Mouse (Mus musculus) embryonic facial prominence, embryonic 13.5 days (tissue): ENCODE measurements around the gene Aip. TPM values are rescaled to one million over a fixed set of nuclear protein-coding genes. Genes with fewer than 3 reads are reported as not detected.

Experiments
- ATAC-seq: fragments of 200-750 bp; cut with Nextera tagmentation; 2 replicates; pipeline ENCODE4 v1.8.0; 2017; ENCODE audit warnings: low read depth; ENCODE audit not compliant: insufficient number of reproducible peaks, insufficient read depth, low FRiP score, low TSS enrichment
- H3K27ac ChIP-seq: fragments of 300-500 bp; sonication (generic); 2 replicates; pipeline ENCODE4 v1.5.1; 2015; ENCODE audit warnings: moderate library complexity, mild to moderate bottlenecking, inconsistent platforms
- H3K27me3 ChIP-seq: fragments of 300-500 bp; sonication (generic); 2 replicates; pipeline ENCODE4 v1.6.1; 2015; ENCODE audit warnings: mild to moderate bottlenecking, inconsistent platforms
- H3K36me3 ChIP-seq: fragments of 300-500 bp; sonication (generic); 2 replicates; pipeline ENCODE4 v1.6.1; 2015; ENCODE audit warnings: mild to moderate bottlenecking, inconsistent platforms
- H3K4me1 ChIP-seq: fragments of 300-500 bp; sonication (generic); 2 replicates; pipeline ENCODE4 v1.6.1; 2015; ENCODE audit warnings: inconsistent platforms
- H3K4me2 ChIP-seq: fragments of 300-500 bp; sonication (generic); 2 replicates; pipeline ENCODE4 v1.6.1; 2015; ENCODE audit warnings: moderate library complexity, mild to moderate bottlenecking, inconsistent platforms
- H3K4me3 ChIP-seq: fragments of 300-500 bp; sonication (generic); 2 replicates; pipeline ENCODE4 v1.5.1; 2015; ENCODE audit warnings: mild to moderate bottlenecking, inconsistent platforms
- H3K9ac ChIP-seq: fragments of 300-500 bp; sonication (generic); 2 replicates; pipeline ENCODE4 v1.6.1; 2015; ENCODE audit warnings: mild to moderate bottlenecking, inconsistent platforms
- H3K9me3 ChIP-seq: fragments of 300-500 bp; sonication (generic); 2 replicates; pipeline ENCODE4 v1.6.1; 2016; ENCODE audit warnings: inconsistent platforms
- WGBS: fragments of 180-500 bp; shearing (Covaris S2); methylation state at CpG from one replicate; pipeline ENCODE4 v1.1.7; 2015; ENCODE audit warnings: mixed read lengths; 5-methylcytosine and 5-hydroxymethylcytosine counted together
- polyA plus RNA-seq: library from polyadenylated mRNA; unstranded; fragments of >200 nt; fragmentation: Nextera tagmentation; extraction: Ambion mirVana; gene quantifications from 2 replicates; pipeline ENCODE4 v1.2.1, GENCODE M21; 2015

The Aip gene
- polyA plus RNA-seq, result 97.6 and 107 TPM in 2 replicates

DNA sequence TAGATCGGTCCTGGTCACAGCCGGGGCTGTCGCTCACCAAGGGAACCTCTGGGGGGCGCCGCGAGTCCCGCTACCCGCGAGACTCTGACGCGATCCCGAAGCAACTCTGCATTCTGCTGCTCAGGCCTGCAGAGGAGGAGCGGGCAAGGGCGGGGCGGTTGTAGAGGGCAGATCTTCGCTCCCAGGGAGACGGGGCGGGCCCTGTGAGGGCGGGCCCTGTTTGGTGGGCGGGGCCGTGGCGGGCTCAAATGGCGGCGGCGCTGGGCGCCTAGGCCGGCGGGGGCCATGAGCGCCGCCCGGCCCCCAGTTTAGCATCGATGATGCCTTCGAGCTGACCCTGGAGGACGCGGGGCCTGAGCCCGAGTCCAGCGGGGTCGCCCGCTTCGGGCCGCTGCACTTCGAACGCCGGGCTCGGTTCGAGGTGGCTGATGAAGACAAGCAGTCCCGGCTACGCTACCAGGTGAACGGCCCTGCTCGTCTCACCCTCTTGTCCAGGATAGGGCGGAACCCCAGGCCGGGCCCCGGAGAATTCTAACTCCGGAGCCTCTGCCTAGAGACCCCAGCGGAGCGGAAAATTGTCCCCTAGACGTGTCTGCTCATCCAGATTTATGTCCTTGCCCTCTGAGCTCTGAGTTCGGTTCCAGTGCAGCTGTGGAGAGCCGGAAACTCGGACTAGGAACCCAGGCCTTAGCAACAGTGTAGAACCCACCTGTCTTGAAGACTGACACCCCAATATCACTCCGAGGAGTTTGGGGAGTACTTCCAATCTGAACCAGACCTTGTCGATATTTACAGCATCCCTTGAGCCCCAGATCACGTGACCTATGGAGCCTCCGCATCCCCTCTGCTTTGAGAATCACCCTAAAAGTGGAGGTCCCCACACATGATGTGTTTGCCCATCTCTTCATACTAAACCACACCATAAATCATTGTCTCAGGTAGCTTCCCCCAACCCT is at the start of gene Aip:
Aip (minus strand) TSS at position 118 of the 956 bp plus-strand sequence.
- H3K9ac ChIP-seq, result peak within 1 kb of the TSS; percentile 87
- no peaks in the 10 kb centered on the region for H3K9me3 ChIP-seq
- 1% methylated on average over 64 of the region's 64 CpGs for WGBS
- peak within 1 kb of the TSS; percentile 74 for H3K4me3 ChIP-seq
- peak; percentile 94 for ATAC-seq
- peak within 1 kb of the TSS; percentile 72 for H3K4me2 ChIP-seq
- H3K4me1 ChIP-seq, result peaks cover 31% of the 10 kb centered on the region
- peak within 1 kb of the TSS; percentile 82 for H3K27ac ChIP-seq
- H3K27me3 ChIP-seq, result no peaks in the 10 kb centered on the region
- H3K36me3 ChIP-seq, result peaks cover 30% of the 10 kb centered on the region

- no peak for ATAC-seq
- Histone ChIP-seq H3K9ac (peak overlapping the region; percentile 40), H3K36me3 (no peaks in the 10 kb centered on the region), H3K27ac (no peak overlapping the region), H3K27me3 (no peaks in the 10 kb centered on the region), H3K4me3 (no peak overlapping the region), H3K4me2 (no peak overlapping the region), H3K9me3 (no peaks in the 10 kb centered on the region), H3K4me1 (peaks cover 33% of the 10 kb centered on the region)
- 54% methylated on average over 11 of the region's 11 CpGs for WGBS
Measured at GRCm38 (mm10) chr19:4172925-4173324, 47.3 kb upstream of the Aip start.

- no peaks in the 10 kb centered on the region for H3K9me3 ChIP-seq
- 0 out of 2 replicates have a peak overlapping the region, but pooled peaks have one; percentile 1 for H3K4me2 ChIP-seq
- H3K4me3 ChIP-seq, result no peak overlapping the region
- H3K36me3 ChIP-seq, result no peaks in the 10 kb centered on the region
- peak overlapping the region; percentile 55; the same call in 1 of the 2 replicates for H3K27ac ChIP-seq
- no peak for ATAC-seq
- peak overlapping the region; percentile 46 for H3K9ac ChIP-seq
- no peaks in the 10 kb centered on the region for H3K27me3 ChIP-seq
- H3K4me1 ChIP-seq, result peaks cover 33% of the 10 kb centered on the region
- 54% methylated on average over 13 of the region's 13 CpGs for WGBS
Measured at GRCm38 (mm10) chr19:4171393-4172290, 46.0 kb upstream of the Aip start.

GRCm38 (mm10) chr19:4170723-4171392 is 45.2 kb upstream of the Aip start:
- no peaks in the 10 kb centered on the region for H3K9me3 ChIP-seq
- H3K27me3 ChIP-seq, result no peaks in the 10 kb centered on the region
- H3K36me3 ChIP-seq, result no peaks in the 10 kb centered on the region
- H3K9ac ChIP-seq, result peak overlapping the region; percentile 81
- ATAC-seq, result no peak
- 82% methylated on average over 10 of the region's 10 CpGs for WGBS
- peaks cover 31% of the 10 kb centered on the region for H3K4me1 ChIP-seq
- peak overlapping the region; percentile 55; the same call in 1 of the 2 replicates for H3K27ac ChIP-seq
- no peak overlapping the region for H3K4me3 ChIP-seq
- H3K4me2 ChIP-seq, result no peak overlapping the region

GRCm38 (mm10) chr19:4169810-4170209 is 44.2 kb upstream of the Aip start:
- ATAC-seq, result no peak; the same call in none of the 2 replicates
- whole genome bisulfite sequencing, result 10% methylated on average over 27 of the region's 27 CpGs

GRCm38 (mm10) chr19:4169378-4169784 is 43.7 kb upstream of the Aip start:
- Histone ChIP-seq H3K36me3 (no peaks in the 10 kb centered on the region), H3K9me3 (no peaks in the 10 kb centered on the region)
- under 1% methylated on average over 43 of the region's 43 CpGs for WGBS

More at GRCm38 (mm10) chr19:4169810-4170209, 44.2 kb upstream of the Aip start:
- Histone ChIP-seq H3K27ac (peak overlapping the region; percentile 86), H3K4me3 (peak overlapping the region; percentile 51), H3K4me1 (peaks cover 22% of the 10 kb centered on the region), H3K36me3 (no peaks in the 10 kb centered on the region), H3K4me2 (peak overlapping the region; percentile 89), H3K9ac (peak overlapping the region; percentile 81), H3K9me3 (no peaks in the 10 kb centered on the region), H3K27me3 (no peaks in the 10 kb centered on the region)

DNA sequence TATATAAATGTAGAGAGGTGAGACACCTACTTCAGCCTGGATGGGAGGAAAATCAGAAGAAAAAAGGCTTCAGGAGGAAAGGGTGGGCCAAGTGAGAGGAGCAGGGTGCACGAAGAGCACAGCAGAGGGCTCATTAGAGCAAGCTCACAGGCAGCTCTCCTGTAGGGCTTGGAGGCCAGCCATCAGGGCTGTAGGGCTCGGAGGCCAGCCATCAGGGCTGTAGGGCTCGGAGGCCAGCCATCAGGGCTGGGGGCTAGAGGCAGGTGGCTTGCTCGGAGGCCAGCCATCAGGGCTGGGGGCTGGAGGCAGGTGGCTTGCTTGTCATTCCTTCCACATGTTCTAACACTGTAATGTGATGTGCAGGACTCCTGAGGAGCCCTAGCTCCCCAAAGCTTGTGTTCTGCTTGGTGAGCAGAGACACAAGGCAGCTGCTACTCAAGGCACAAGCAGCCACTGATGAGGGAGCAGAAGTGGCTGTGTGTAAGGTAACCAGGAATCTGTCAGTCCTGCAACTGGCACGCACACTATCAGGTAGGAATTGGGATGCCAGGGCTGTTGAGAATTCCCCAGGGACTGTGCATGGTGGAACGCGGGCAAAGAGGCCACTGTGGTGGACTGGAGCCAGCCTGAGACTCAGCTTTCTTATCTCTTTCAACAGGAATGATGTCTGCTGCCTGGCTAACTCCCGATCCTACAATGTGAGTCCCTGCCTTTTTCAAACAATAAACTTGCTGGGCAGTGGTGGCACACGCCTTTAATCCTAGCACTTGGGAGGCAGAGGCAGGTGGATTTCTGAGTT is 41.2 kb upstream of the Aip start:
- Histone ChIP-seq H3K9me3 (no peaks in the 10 kb centered on the region), H3K27me3 (no peaks in the 10 kb centered on the region), H3K4me3 (no peak overlapping the region), H3K4me2 (no peak overlapping the region), H3K36me3 (no peaks in the 10 kb centered on the region), H3K9ac (no peak overlapping the region), H3K4me1 (peaks cover 33% of the 10 kb centered on the region), H3K27ac (no peak overlapping the region)
- 81% methylated on average over 9 of the region's 9 CpGs for WGBS
- ATAC-seq, result no peak

More at GRCm38 (mm10) chr19:4169378-4169784, 43.7 kb upstream of the Aip start:
- Histone ChIP-seq H3K9ac (peak overlapping the region; percentile 81), H3K4me2 (peak overlapping the region; percentile 89), H3K4me3 (peak overlapping the region; percentile 51), H3K27me3 (no peaks in the 10 kb centered on the region), H3K27ac (peak overlapping the region; percentile 86), H3K4me1 (peaks cover 22% of the 10 kb centered on the region)
- peak; percentile 92 for ATAC-seq

DNA sequence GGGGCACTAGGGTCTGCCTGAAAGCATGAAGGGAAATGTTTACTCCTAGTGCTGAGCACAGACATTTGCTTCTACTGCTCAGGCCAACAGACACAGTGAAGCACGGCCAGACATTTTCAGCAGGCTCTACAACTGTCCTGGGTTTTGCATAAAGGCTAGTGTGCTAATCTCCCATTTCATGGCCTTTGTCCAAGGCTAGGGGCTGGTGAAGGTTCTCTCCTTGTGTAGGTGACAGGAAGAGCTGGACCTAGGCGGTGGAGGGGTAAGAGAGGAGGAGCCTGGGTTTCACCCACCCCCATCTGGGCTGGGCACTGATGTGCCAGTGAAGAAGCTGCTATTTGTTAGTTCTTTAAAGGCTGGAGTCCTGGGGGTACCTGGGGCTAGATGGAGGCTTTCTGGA is 39.1 kb upstream of the Aip start:
- Histone ChIP-seq H3K4me2 (no peak overlapping the region), H3K27ac (no peak overlapping the region), H3K9me3 (no peaks in the 10 kb centered on the region), H3K36me3 (peaks cover 15% of the 10 kb centered on the region), H3K9ac (0 out of 2 replicates have a peak overlapping the region, but pooled peaks have one; percentile 36), H3K27me3 (no peaks in the 10 kb centered on the region), H3K4me3 (no peak overlapping the region; the same call in 1 of the 2 replicates), H3K4me1 (peaks cover 15% of the 10 kb centered on the region)
- ATAC-seq, result no peak
- WGBS, result 68% methylated on average over 2 of the region's 2 CpGs

GRCm38 (mm10) chr19:4164100-4164499 is 38.4 kb upstream of the Aip start:
- Histone ChIP-seq H3K4me2 (no peak overlapping the region), H3K36me3 (peaks cover 22% of the 10 kb centered on the region), H3K4me3 (no peak overlapping the region), H3K27ac (no peak overlapping the region), H3K27me3 (no peaks in the 10 kb centered on the region), H3K4me1 (peaks cover 14% of the 10 kb centered on the region), H3K9ac (no peak overlapping the region), H3K9me3 (no peaks in the 10 kb centered on the region)
- WGBS, result 78% methylated on average over 3 of the region's 3 CpGs
- ATAC-seq, result no peak

DNA sequence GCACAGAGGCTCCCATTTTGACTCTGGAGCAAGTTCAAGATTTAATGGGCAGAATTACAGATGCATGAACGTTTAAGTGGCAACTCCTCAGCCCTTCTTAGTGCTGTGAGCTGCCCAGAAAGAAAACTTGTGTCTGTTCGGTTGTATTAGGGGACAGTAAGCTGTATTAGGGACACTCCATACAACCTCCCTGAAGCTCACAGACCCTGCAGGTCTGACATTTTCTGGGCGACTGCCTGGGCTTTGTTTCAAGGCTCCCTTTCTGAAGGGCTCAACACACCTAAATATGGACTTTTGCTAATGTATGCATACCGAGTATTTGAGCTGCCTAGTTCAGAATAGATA is 37.9 kb upstream of the Aip start:
- H3K4me3 ChIP-seq, result peak overlapping the region; percentile 69
- H3K9ac ChIP-seq, result peak overlapping the region; percentile 84
- peaks cover 14% of the 10 kb centered on the region for H3K4me1 ChIP-seq
- no peak for ATAC-seq
- no peaks in the 10 kb centered on the region for H3K9me3 ChIP-seq
- peaks cover 28% of the 10 kb centered on the region for H3K36me3 ChIP-seq
- peak overlapping the region; percentile 86 for H3K4me2 ChIP-seq
- H3K27ac ChIP-seq, result peak overlapping the region; percentile 81
- 32% methylated on average over 4 of the region's 4 CpGs for WGBS
- H3K27me3 ChIP-seq, result no peaks in the 10 kb centered on the region
